Mouse (Mus musculus) liver, embryonic 14.5 days (tissue): Measurements from ENCODE around the gene Chd9. TPM values are rescaled to one million over a fixed set of nuclear protein-coding genes. Genes with fewer than 3 reads are reported as not detected.

Experiments used
- ATAC-seq: fragments of 200-750 bp; cut with Nextera tagmentation; 2 replicates; pipeline ENCODE4 v1.8.0; 2017; ENCODE audit warnings: moderate number of reproducible peaks, mild to moderate bottlenecking, moderate library complexity; ENCODE audit not compliant: insufficient read depth
- DNase-seq, 3 experiments: peaks; one replicate each; pipeline ENCODE4 v3.0.0-alpha.2; 2012 to 2013; ENCODE audit warnings: low read depth in 3 of 3, low spot score in 3 of 3
- H3K27ac ChIP-seq: fragments of 300-500 bp; sonication (generic); 2 replicates; pipeline ENCODE4 v1.5.1; 2014; ENCODE audit warnings: moderate library complexity, mild to moderate bottlenecking, control low read depth, inconsistent platforms
- H3K27me3 ChIP-seq: fragments of 300-500 bp; sonication (generic); 2 replicates; pipeline ENCODE4 v1.6.1; 2014; ENCODE audit warnings: mild to moderate bottlenecking, low read length, moderate library complexity; ENCODE audit not compliant: control insufficient read depth, insufficient read depth
- H3K36me3 ChIP-seq: fragments of 300-500 bp; sonication (generic); replicated peaks from 2 replicates; pipeline ENCODE4 v1.6.1; 2014; ENCODE audit warnings: low read depth; ENCODE audit not compliant: control insufficient read depth, insufficient read depth
- H3K4me1 ChIP-seq, 2 experiments: fragments of 200-500 bp in 1 of 2; fragments of 300-500 bp in 1 of 2; sonication (generic) in 1 of 2; replicated peaks; 2 replicates each; pipeline ENCODE4 v1.6.1; 2012 to 2014; ENCODE audit warnings: antibody characterized with exemption in 1 of 2, inconsistent platforms in 1 of 2, low read length in 1 of 2; ENCODE audit not compliant: control insufficient read depth in 2 of 2, insufficient read depth in 2 of 2
- H3K4me2 ChIP-seq: fragments of 300-500 bp; sonication (generic); 2 replicates; pipeline ENCODE4 v1.6.1; 2014; ENCODE audit warnings: low read depth, mild to moderate bottlenecking, control low read depth, moderate library complexity
- H3K4me3 ChIP-seq, 2 experiments: fragments of 200-500 bp in 1 of 2; fragments of 300-500 bp in 1 of 2; sonication (generic) in 1 of 2; 2 replicates each; pipeline ENCODE4 v1.5.1; 2012 to 2014; ENCODE audit warnings: low read depth in 2 of 2, low read length in 2 of 2, mild to moderate bottlenecking in 2 of 2, control low read depth in 1 of 2, inconsistent platforms in 1 of 2, moderate library complexity in 1 of 2; ENCODE audit not compliant: insufficient read depth in 1 of 2
- H3K9ac ChIP-seq: fragments of 300-500 bp; sonication (generic); replicated peaks from 2 replicates; pipeline ENCODE4 v1.6.1; 2014; ENCODE audit warnings: mild to moderate bottlenecking, control low read depth, moderate library complexity
- H3K9me3 ChIP-seq: fragments of 300-500 bp; sonication (generic); 2 replicates; pipeline ENCODE4 v1.6.1; 2016; ENCODE audit warnings: low read length, mixed read lengths; ENCODE audit not compliant: control insufficient read depth
- CTCF ChIP-seq: IDR thresholded peaks from 2 replicates; pipeline ENCODE4 v1.5.1; 2016; ENCODE audit warnings: antibody characterized with exemption, low read depth, control low read depth
- EP300 ChIP-seq: IDR thresholded peaks from 2 replicates; pipeline ENCODE4 v1.6.1; 2016; ENCODE audit warnings: antibody characterized with exemption, low read depth
- WGBS: fragments of 180-500 bp; shearing (Covaris S2); extraction: QIAGEN DNeasy Blood & Tissue Kit; methylation state at CpG from one replicate; pipeline ENCODE4 v1.1.7; 2014; ENCODE audit not compliant: insufficient replicate concordance; 5-methylcytosine and 5-hydroxymethylcytosine counted together
- polyA plus RNA-seq, 2 experiments: library from polyadenylated mRNA; depleted of rRNA in 1 of 2; stranded (reverse) in 1 of 2; unstranded in 1 of 2; fragments of >200 nt; fragmentation: Nextera tagmentation in 1 of 2; extraction: Ambion mirVana in 1 of 2; gene quantifications; 2 replicates each; pipeline versions ENCODE4 v1.2.1 to v1.2.3; 2012 to 2014

Gene Chd9
- polyA plus RNA-seq, 2 experiments: 6.4 to 12.2 TPM

GRCm38 (mm10) chr8:90978720-90979119 is 150.6 kb downstream of the Chd9 start:
- WGBS: 24% methylated on average over 3 of the region's 3 CpGs
- Histone ChIP-seq H3K4me1 (peaks cover 0 to 4% of the 10 kb centered on the region in 2 experiments; a peak in 2 of 4 replicates), H3K9me3 (no peaks in the 10 kb centered on the region), H3K27me3 (no peaks in the 10 kb centered on the region), H3K27ac (no peak overlapping the region), H3K4me2 (no peak overlapping the region), H3K4me3 (no peak overlapping the region), H3K36me3 (peaks cover 5% of the 10 kb centered on the region), H3K9ac (no peak overlapping the region)
- DNase-seq (peak in 2 of 3 experiments; percentile 48 to 58), ATAC-seq (peak; percentile 45; the same call in 1 of the 2 replicates)
- TF ChIP-seq EP300 (peak; percentile 40; the same call in 1 of the 2 replicates), CTCF (no peak)

GRCm38 (mm10) chr8:90979295-90979694 is 151.1 kb downstream of the Chd9 start:
- no peak for ATAC-seq
- no peak overlapping the region for H3K27ac ChIP-seq

GRCm38 (mm10) chr8:90982087-90982486 is 153.9 kb downstream of the Chd9 start:
- ATAC-seq (no peak), DNase-seq (no peak)
- no peaks in the 10 kb centered on the region for H3K9me3 ChIP-seq
- H3K4me1 ChIP-seq: peaks cover 0 to 4% of the 10 kb centered on the region in 2 experiments; a peak in 2 of 4 replicates
- H3K9ac ChIP-seq: no peak overlapping the region
- 77% methylated on average over 3 of the region's 3 CpGs for WGBS
- TF ChIP-seq EP300 (no peak), CTCF (no peak)
- H3K4me2 ChIP-seq: no peak overlapping the region
- H3K36me3 ChIP-seq: peaks cover 5% of the 10 kb centered on the region
- H3K27ac ChIP-seq: no peak overlapping the region
- H3K4me3 ChIP-seq: no peak overlapping the region
- no peaks in the 10 kb centered on the region for H3K27me3 ChIP-seq

More at GRCm38 (mm10) chr8:90979295-90979694, 151.1 kb downstream of the Chd9 start:
- H3K36me3 ChIP-seq: peaks cover 5% of the 10 kb centered on the region
- no peak overlapping the region for H3K4me2 ChIP-seq
- no peaks in the 10 kb centered on the region for H3K27me3 ChIP-seq
- H3K9ac ChIP-seq: no peak overlapping the region
- DNase-seq: peak in 2 of 3 experiments; percentile 24 to 36
- H3K4me1 ChIP-seq: peaks cover 0 to 4% of the 10 kb centered on the region in 2 experiments; a peak in 2 of 4 replicates
- no peak overlapping the region for H3K4me3 ChIP-seq
- H3K9me3 ChIP-seq: no peaks in the 10 kb centered on the region
- whole genome bisulfite sequencing: 52% methylated on average over 5 of the region's 5 CpGs
- no peak for TF ChIP-seq EP300

- peak; percentile 45 to 50 (median 49) for DNase-seq
- no peak for ATAC-seq
- Histone ChIP-seq H3K9me3 (no peaks in the 10 kb centered on the region), H3K36me3 (peaks cover 2% of the 10 kb centered on the region), H3K4me2 (no peak overlapping the region), H3K4me3 (no peak overlapping the region), H3K9ac (no peak overlapping the region), H3K4me1 (no peaks in the 10 kb centered on the region), H3K27ac (no peak overlapping the region), H3K27me3 (no peaks in the 10 kb centered on the region)
- 9% methylated on average over 2 of the region's 2 CpGs for WGBS
- TF ChIP-seq CTCF (peak; percentile 86), EP300 (no peak)
Observed at GRCm38 (mm10) chr8:91019726-91020125, 191.6 kb downstream of the Chd9 start.

- Histone ChIP-seq H3K4me3 (no peak overlapping the region), H3K27ac (no peak overlapping the region), H3K27me3 (no peaks in the 10 kb centered on the region), H3K4me1 (no peaks in the 10 kb centered on the region), H3K36me3 (peaks cover 6% of the 10 kb centered on the region), H3K4me2 (no peak overlapping the region), H3K9me3 (no peaks in the 10 kb centered on the region), H3K9ac (no peak overlapping the region)
- ATAC-seq (no peak), DNase-seq (no peak)
- 81% methylated on average over 6 of the region's 6 CpGs for WGBS
- TF ChIP-seq CTCF: peak; percentile 29; the same call in 1 of the 2 replicates
- no peak for TF ChIP-seq EP300
Observed at GRCm38 (mm10) chr8:91034417-91034816, 206.3 kb downstream of the Chd9 start.
